Mouse (Mus musculus) lung, postnatal 10 days (tissue): Measurements from ENCODE around the gene Gm49325.
"Not testable (repeated sequence)": the region's sequence is repeated elsewhere in the genome, so short reads cannot be mapped to it uniquely, and the experiment has no call there.

Experiments
- DNase-seq: peaks from one replicate; pipeline ENCODE4 v3.0.0; 2021

The Gm49325 gene

DNA sequence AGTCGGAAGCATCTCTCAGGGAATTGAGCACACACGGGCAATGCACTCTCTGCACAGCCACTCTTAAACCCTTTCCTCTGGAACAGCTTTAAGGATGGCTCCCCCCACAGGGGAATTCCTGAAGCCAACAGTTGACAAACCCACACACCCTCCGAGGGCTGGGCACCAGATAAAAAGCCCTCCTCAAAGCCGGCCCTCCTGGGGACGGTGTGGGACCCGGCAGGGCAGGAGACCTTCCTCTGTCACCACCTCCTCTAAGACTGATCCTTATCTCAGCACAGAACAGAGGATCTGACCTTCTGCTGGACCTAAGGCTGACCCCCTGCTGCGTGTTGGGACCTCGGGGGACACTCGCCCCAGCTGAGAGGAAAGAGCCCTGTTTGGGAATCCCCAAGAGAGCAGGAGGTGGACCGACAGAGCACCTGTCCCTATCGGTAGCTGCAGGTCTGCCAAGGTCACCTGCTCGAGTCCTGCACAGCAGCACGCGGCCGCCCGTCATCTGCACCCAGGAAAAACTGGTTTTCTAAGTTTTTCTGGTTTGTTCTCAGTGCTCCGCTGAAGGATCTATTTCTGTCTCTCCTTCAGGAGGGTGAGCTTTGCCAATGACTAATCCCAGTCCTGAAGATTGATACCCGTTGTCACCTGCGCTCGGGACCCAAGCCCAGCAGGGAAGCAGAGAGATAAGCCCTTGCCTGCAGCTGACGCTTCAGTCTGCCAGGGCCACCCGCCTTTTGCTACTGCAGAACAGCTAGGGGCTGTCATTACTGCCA lies 80.1 kb downstream of the Gm49325 start, which contains the start of gene Tspear:
TSS of gene Tspear (plus strand) at position 675 of the 770 bp plus-strand sequence.
- DNase-seq, result no peak

DNA sequence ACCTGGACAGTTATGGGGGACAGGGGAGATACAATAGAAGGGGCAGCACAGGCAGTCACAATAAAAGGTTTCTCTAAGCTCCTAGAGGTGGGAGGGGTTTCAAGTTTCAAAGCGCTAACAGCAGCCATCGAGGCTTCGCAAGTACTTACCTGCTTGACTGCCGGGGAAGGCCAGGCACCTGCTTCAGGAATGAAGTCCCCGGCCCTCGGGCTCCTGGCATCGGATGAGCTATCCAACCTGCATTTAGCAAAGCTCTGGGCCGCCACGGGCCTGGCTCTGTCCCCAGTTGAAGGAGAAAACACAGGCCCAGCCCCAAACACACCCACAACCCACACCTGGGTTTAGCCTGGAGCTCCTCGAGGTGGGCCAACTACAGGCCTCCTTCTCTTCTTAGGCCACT lies 81.0 kb downstream of the Gm49325 start:
- no peak for DNase-seq

DNA sequence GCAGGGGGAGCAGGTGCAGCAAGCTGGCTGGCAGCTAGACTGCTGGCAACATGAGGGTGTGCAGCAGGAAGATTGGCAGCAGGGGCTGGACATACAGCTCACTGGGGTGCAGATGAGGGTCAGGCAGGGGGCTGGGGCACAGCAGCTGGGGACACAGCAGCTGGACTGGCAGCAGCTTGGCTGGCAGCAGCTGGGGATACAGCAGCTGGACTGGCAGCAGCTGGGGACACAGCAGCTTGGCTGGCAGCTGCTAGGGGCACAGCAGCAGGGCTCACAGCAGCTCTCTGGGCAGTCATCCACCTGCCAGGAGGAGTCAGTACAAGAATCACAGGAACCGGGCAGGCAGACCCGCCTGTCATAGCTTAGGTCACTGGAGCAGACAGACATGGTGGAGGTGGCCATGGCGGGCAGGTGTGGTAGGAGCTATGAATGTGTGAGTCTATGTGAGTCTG lies 84.4 kb downstream of the Gm49325 start, which contains the start of gene Gm19402:
TSS of gene Gm19402 (minus strand) at position 402 of the 452 bp plus-strand sequence.
- DNase-seq, result not testable (repeated sequence)
